9 mouse cellular contexts compared by ENCODE assay signal in genomic region chr8:84786801-84787467, GRCm38 (mm10). TPM values are rescaled to one million over a fixed set of nuclear protein-coding genes. Genes with fewer than 3 reads are reported as not detected.
DNase-seq lines count a peak whose midpoint lies in the region; ATAC-seq and TF ChIP-seq lines count a peak whose summit lies in the region.
"Had no signal": no experiment of that assay in that cellular context is flagged by ENCODE, and none has a peak within 500 bp of the region (broad histone marks: within the 10 kb centered on the region; RNA-seq: fewer than 3 reads in every experiment).

No protein-coding gene starts in this region.

- no peaks in the 10 kb centered on the region for H3K9me3 ChIP-seq in heart, embryonic 14.5 days (ENCODE audit: control insufficient read depth, low read length)
- no peaks in the 10 kb centered on the region for H3K9me3 ChIP-seq in lung, embryonic 16.5 days (ENCODE audit: control insufficient read depth, low read length)
- no peaks in the 10 kb centered on the region for H3K9me3 ChIP-seq in forebrain, postnatal 0 days (ENCODE audit: low read length)
- no peaks in the 10 kb centered on the region for H3K9me3 ChIP-seq in neural tube, embryonic 14.5 days (ENCODE audit: control insufficient read depth, low read length)
- no peaks in the 10 kb centered on the region for H3K9me3 ChIP-seq in intestine, embryonic 15.5 days
- H3K9me3 ChIP-seq: liver, embryonic 12.5 days had no signal

- no peak for ATAC-seq in heart, embryonic 14.5 days (ENCODE audit: insufficient number of reproducible peaks, insufficient read depth, low FRiP score, low read depth)
- ATAC-seq in lung, embryonic 16.5 days (ENCODE audit: low read depth), result no peak
- no peak for ATAC-seq in forebrain, postnatal 0 days
- ATAC-seq in neural tube, embryonic 14.5 days (ENCODE audit: low read depth), result no peak
- ATAC-seq in intestine, embryonic 15.5 days, result no peak
- ATAC-seq: liver, embryonic 12.5 days had no signal

- no peak for DNase-seq in heart, postnatal 14 days
- no peak for DNase-seq in lung, postnatal 25 days (ENCODE audit: low spot score)
- DNase-seq in forebrain, postnatal 0 days, result no peak
- DNase-seq in right cerebral cortex, postnatal 25 days, result no peak

- peaks cover 81% of the 10 kb centered on the region for H3K27me3 ChIP-seq in heart, embryonic 14.5 days (ENCODE audit: control insufficient read depth, insufficient read depth, low read length)
- H3K27me3 ChIP-seq in lung, embryonic 16.5 days (ENCODE audit: control insufficient read depth, insufficient read depth, low read depth, low read length), result peaks cover 22% of the 10 kb centered on the region
- H3K27me3 ChIP-seq in forebrain, postnatal 0 days (ENCODE audit: insufficient read depth, low read length), result no peaks in the 10 kb centered on the region; the same call in 1 of the 2 replicates
- peaks cover 53% of the 10 kb centered on the region for H3K27me3 ChIP-seq in neural tube, embryonic 14.5 days (ENCODE audit: control insufficient read depth, insufficient read depth, low read length)
- H3K27me3 ChIP-seq in intestine, embryonic 15.5 days (replicated peaks), result peaks cover 90% of the 10 kb centered on the region

- peak overlapping the region in 1 of 2 experiments; percentile 18; a peak in 1 of 4 replicates for H3K4me3 ChIP-seq in heart, embryonic 14.5 days (ENCODE audit: control insufficient read depth in 1 of 2, insufficient read depth in 1 of 2, low read depth in 1 of 2, low read length in 2 of 2)
- H3K4me3 ChIP-seq in lung, embryonic 16.5 days (ENCODE audit: low read length), result no peak overlapping the region
- H3K4me3 ChIP-seq in forebrain, postnatal 0 days (ENCODE audit: low read depth, low read length), result no peak overlapping the region
- no peak overlapping the region for H3K4me3 ChIP-seq in neural tube, embryonic 14.5 days (ENCODE audit: low read depth, low read length)
- H3K4me3 ChIP-seq in intestine, embryonic 15.5 days (replicated peaks), result no peak overlapping the region
- H3K4me3 ChIP-seq: liver, embryonic 12.5 days had no signal

- H3K36me3 ChIP-seq in heart, embryonic 14.5 days (ENCODE audit: control insufficient read depth, insufficient read depth, low read length), result no peaks in the 10 kb centered on the region
- no peaks in the 10 kb centered on the region for H3K36me3 ChIP-seq in lung, embryonic 16.5 days (ENCODE audit: control insufficient read depth, insufficient read depth, low read length)
- no peaks in the 10 kb centered on the region for H3K36me3 ChIP-seq in forebrain, postnatal 0 days (ENCODE audit: insufficient read depth)
- no peaks in the 10 kb centered on the region for H3K36me3 ChIP-seq in neural tube, embryonic 14.5 days (ENCODE audit: control insufficient read depth, insufficient read depth, low read length)
- H3K36me3 ChIP-seq in intestine, embryonic 15.5 days, result no peaks in the 10 kb centered on the region
- H3K36me3 ChIP-seq: liver, embryonic 12.5 days had no signal

- peak overlapping the region; percentile 50 for H3K4me2 ChIP-seq in heart, embryonic 14.5 days (ENCODE audit: low read length)
- peak overlapping the region; percentile 29; the same call in 1 of the 2 replicates for H3K4me2 ChIP-seq in lung, embryonic 16.5 days (ENCODE audit: low read depth, low read length)
- H3K4me2 ChIP-seq in forebrain, postnatal 0 days (ENCODE audit: low read depth), result peak overlapping the region; percentile 57
- peak overlapping the region; percentile 5; the same call in 1 of the 2 replicates for H3K4me2 ChIP-seq in neural tube, embryonic 14.5 days (ENCODE audit: low read depth, low read length)
- no peak overlapping the region for H3K4me2 ChIP-seq in intestine, embryonic 15.5 days (replicated peaks)
- H3K4me2 ChIP-seq: liver, embryonic 12.5 days had no signal

- intact Hi-C loops in heart, postnatal 14 days (cut with DNase I), result no loop called here

- H3K4me1 ChIP-seq in heart, embryonic 14.5 days (ENCODE audit: control insufficient read depth in 2 of 2, insufficient read depth in 2 of 2, low read length in 2 of 2), result peaks cover 41 to 61% of the 10 kb centered on the region in 2 experiments
- peaks cover 77% of the 10 kb centered on the region for H3K4me1 ChIP-seq in lung, embryonic 16.5 days (replicated peaks; ENCODE audit: control insufficient read depth, insufficient read depth, low read length)
- peaks cover 34% of the 10 kb centered on the region for H3K4me1 ChIP-seq in forebrain, postnatal 0 days (ENCODE audit: insufficient read depth)
- H3K4me1 ChIP-seq in neural tube, embryonic 14.5 days (ENCODE audit: control insufficient read depth, insufficient read depth, low read length), result peaks cover 20% of the 10 kb centered on the region; the same call in 1 of the 2 replicates
- peaks cover 13% of the 10 kb centered on the region for H3K4me1 ChIP-seq in intestine, embryonic 15.5 days (replicated peaks)

- H3K27ac ChIP-seq in heart, embryonic 14.5 days (replicated peaks in 1 of 2; ENCODE audit: control insufficient read depth in 1 of 2, insufficient read depth in 1 of 2, low read depth in 2 of 2, low read length in 2 of 2), result 0 out of 4 replicates have a peak overlapping the region, but pooled peaks of 1 of the 2 experiments have one; percentile 3
- no peak overlapping the region for H3K27ac ChIP-seq in lung, embryonic 16.5 days (ENCODE audit: low read length)
- peak overlapping the region; percentile 95 for H3K27ac ChIP-seq in forebrain, postnatal 0 days (ENCODE audit: low read depth, low read length)
- no peak overlapping the region for H3K27ac ChIP-seq in neural tube, embryonic 14.5 days (ENCODE audit: low read depth, low read length)
- no peak overlapping the region for H3K27ac ChIP-seq in intestine, embryonic 15.5 days
- H3K27ac ChIP-seq: liver, embryonic 12.5 days had no signal

- no peak overlapping the region for H3K9ac ChIP-seq in heart, embryonic 14.5 days (ENCODE audit: low read length)
- H3K9ac ChIP-seq in lung, embryonic 16.5 days (ENCODE audit: low read length), result no peak overlapping the region
- peak overlapping the region; percentile 70 for H3K9ac ChIP-seq in forebrain, postnatal 0 days
- H3K9ac ChIP-seq in neural tube, embryonic 14.5 days (replicated peaks; ENCODE audit: low read depth, low read length), result no peak overlapping the region
- H3K9ac ChIP-seq in intestine, embryonic 15.5 days, result no peak overlapping the region
- H3K9ac ChIP-seq: liver, embryonic 12.5 days had no signal

- TF ChIP-seq CTCF in forebrain, postnatal 0 days (IDR thresholded peaks at IDR 0.05; ENCODE audit: low read depth), result no peak

- 9% methylated on average over 11 of the region's 11 CpGs for WGBS in heart, embryonic 14.5 days
- WGBS in lung, embryonic 16.5 days, result 42% methylated on average over 11 of the region's 11 CpGs
- whole genome bisulfite sequencing in forebrain, postnatal 0 days, result 26% methylated on average over 11 of the region's 11 CpGs
- WGBS in neural tube, embryonic 14.5 days, result 9% methylated on average over 11 of the region's 11 CpGs
- WGBS in intestine, embryonic 15.5 days, result 21% methylated on average over 11 of the region's 11 CpGs

RNA-seq across cellular contexts. Expression of gene Nfix, which starts 13.2 kb away (rescaled TPM):
- 16.3 and 16.8 TPM in 2 replicates for polyA plus RNA-seq in heart, embryonic 14.5 days (2014; fragmentation: Nextera tagmentation; extraction: Ambion mirVana)
- 100 to 1,000 TPM; 276 to 280 TPM for total RNA-seq in heart, postnatal 14 days (2021)
- polyA plus RNA-seq in lung, embryonic 16.5 days (2015; fragmentation: Nextera tagmentation; extraction: Ambion mirVana), result 43.9 and 44.6 TPM in 2 replicates
- total RNA-seq in forebrain, postnatal 0 days (2014; rRNA removed), result 111 and 116 TPM in 2 replicates
- 347 and 376 TPM in 2 replicates for polyA plus RNA-seq in forebrain, postnatal 0 days (2015; fragmentation: Nextera tagmentation; extraction: Ambion mirVana)
- 68.2 and 91.5 TPM in 2 replicates for polyA plus RNA-seq in neural tube, embryonic 14.5 days (2014; fragmentation: Nextera tagmentation; extraction: Ambion mirVana)
- 14.2 and 14.8 TPM in 2 replicates for polyA plus RNA-seq in intestine, embryonic 15.5 days (2015; fragmentation: Nextera tagmentation; extraction: Ambion mirVana)

RNA-seq across cellular contexts. Expression of gene Dand5, which starts 35.7 kb away (rescaled TPM):
- polyA plus RNA-seq in heart, embryonic 14.5 days (2014; fragmentation: Nextera tagmentation; extraction: Ambion mirVana), result 5.9 and 6.6 TPM in 2 replicates
- total RNA-seq in heart, postnatal 14 days (2021), result 1 to 10 TPM; 6.1 to 6.4 TPM
- 6.3 and 6.5 TPM in 2 replicates for polyA plus RNA-seq in lung, embryonic 16.5 days (2015; fragmentation: Nextera tagmentation; extraction: Ambion mirVana)
- total RNA-seq in forebrain, postnatal 0 days (2014; rRNA removed), result 4.7 and 6.9 TPM in 2 replicates
- 8.2 and 10.0 TPM in 2 replicates for polyA plus RNA-seq in forebrain, postnatal 0 days (2015; fragmentation: Nextera tagmentation; extraction: Ambion mirVana)
- polyA plus RNA-seq in neural tube, embryonic 14.5 days (2014; fragmentation: Nextera tagmentation; extraction: Ambion mirVana), result 12.3 and 16.9 TPM in 2 replicates
- polyA plus RNA-seq in intestine, embryonic 15.5 days (2015; fragmentation: Nextera tagmentation; extraction: Ambion mirVana), result 4.5 and 5.3 TPM in 2 replicates

RNA-seq across cellular contexts. Expression of gene Gadd45gip1, which starts 44.4 kb away (rescaled TPM):
- 49.9 and 53.0 TPM in 2 replicates for polyA plus RNA-seq in heart, embryonic 14.5 days (2014; fragmentation: Nextera tagmentation; extraction: Ambion mirVana)
- total RNA-seq in heart, postnatal 14 days (2021), result 10 to 100 TPM; 23.0 to 25.0 TPM
- polyA plus RNA-seq in lung, embryonic 16.5 days (2015; fragmentation: Nextera tagmentation; extraction: Ambion mirVana), result 38.6 and 43.0 TPM in 2 replicates
- 24.7 and 28.7 TPM in 2 replicates for total RNA-seq in forebrain, postnatal 0 days (2014; rRNA removed)
- 36.7 and 40.8 TPM in 2 replicates for polyA plus RNA-seq in forebrain, postnatal 0 days (2015; fragmentation: Nextera tagmentation; extraction: Ambion mirVana)
- 33.1 and 39.8 TPM in 2 replicates for polyA plus RNA-seq in neural tube, embryonic 14.5 days (2014; fragmentation: Nextera tagmentation; extraction: Ambion mirVana)
- 61.7 and 62.6 TPM in 2 replicates for polyA plus RNA-seq in intestine, embryonic 15.5 days (2015; fragmentation: Nextera tagmentation; extraction: Ambion mirVana)

RNA-seq across cellular contexts. Expression of gene Rad23a, which starts 53.5 kb away (rescaled TPM):
- 122 and 125 TPM in 2 replicates for polyA plus RNA-seq in heart, embryonic 14.5 days (2014; fragmentation: Nextera tagmentation; extraction: Ambion mirVana)
- 10 to 100 TPM; 78.9 to 79.9 TPM for total RNA-seq in heart, postnatal 14 days (2021)
- 110 and 120 TPM in 2 replicates for polyA plus RNA-seq in lung, embryonic 16.5 days (2015; fragmentation: Nextera tagmentation; extraction: Ambion mirVana)
- 32.2 and 55.3 TPM in 2 replicates for total RNA-seq in forebrain, postnatal 0 days (2014; rRNA removed)
- 63.5 and 77.4 TPM in 2 replicates for polyA plus RNA-seq in forebrain, postnatal 0 days (2015; fragmentation: Nextera tagmentation; extraction: Ambion mirVana)
- polyA plus RNA-seq in neural tube, embryonic 14.5 days (2014; fragmentation: Nextera tagmentation; extraction: Ambion mirVana), result 69.4 and 78.1 TPM in 2 replicates
- 102 and 106 TPM in 2 replicates for polyA plus RNA-seq in intestine, embryonic 15.5 days (2015; fragmentation: Nextera tagmentation; extraction: Ambion mirVana)

RNA-seq across cellular contexts. Expression of gene Calr, which starts 59.8 kb away (rescaled TPM):
- 500 and 527 TPM in 2 replicates for polyA plus RNA-seq in heart, embryonic 14.5 days (2014; fragmentation: Nextera tagmentation; extraction: Ambion mirVana)
- total RNA-seq in heart, postnatal 14 days (2021), result 100 to 1,000 TPM; 262 to 331 TPM
- 980 and 996 TPM in 2 replicates for polyA plus RNA-seq in lung, embryonic 16.5 days (2015; fragmentation: Nextera tagmentation; extraction: Ambion mirVana)
- 470 and 505 TPM in 2 replicates for total RNA-seq in forebrain, postnatal 0 days (2014; rRNA removed)
- 354 and 405 TPM in 2 replicates for polyA plus RNA-seq in forebrain, postnatal 0 days (2015; fragmentation: Nextera tagmentation; extraction: Ambion mirVana)
- polyA plus RNA-seq in neural tube, embryonic 14.5 days (2014; fragmentation: Nextera tagmentation; extraction: Ambion mirVana), result 615 and 623 TPM in 2 replicates
- polyA plus RNA-seq in intestine, embryonic 15.5 days (2015; fragmentation: Nextera tagmentation; extraction: Ambion mirVana), result 1,038 and 1,157 TPM in 2 replicates
